Mouse (Mus musculus) liver, postnatal 0 days (tissue): ENCODE measurements around the gene Igdcc4. TPM values are rescaled to one million over a fixed set of nuclear protein-coding genes. Genes with fewer than 3 reads are reported as not detected.
A peak's percentile ranks its signal among the peaks of the same experiment; 100 is the strongest.

Source experiments
- ATAC-seq: fragments of 200-750 bp; cut with Nextera tagmentation; 2 replicates; pipeline ENCODE4 v1.8.0; 2017; ENCODE audit warnings: mild to moderate bottlenecking, moderate library complexity
- DNase-seq: peaks from one replicate; pipeline ENCODE4 v3.0.0-alpha.2; 2016
- H3K27ac ChIP-seq: fragments of 300-500 bp; sonication (generic); 2 replicates; pipeline ENCODE4 v1.5.1; 2014; ENCODE audit warnings: antibody characterized with exemption, moderate library complexity, mild to moderate bottlenecking, low read depth
- H3K27me3 ChIP-seq: fragments of 300-500 bp; sonication (generic); 2 replicates; pipeline ENCODE4 v1.6.1; 2014; ENCODE audit warnings: low read length, control low read depth, mixed read lengths; ENCODE audit not compliant: insufficient read depth
- H3K36me3 ChIP-seq: fragments of 300-500 bp; sonication (generic); replicated peaks from 2 replicates; pipeline ENCODE4 v1.6.1; 2014; ENCODE audit warnings: mild to moderate bottlenecking, control low read depth, low read length, moderate library complexity, mixed read lengths; ENCODE audit not compliant: insufficient read depth
- H3K4me1 ChIP-seq: fragments of 300-500 bp; sonication (generic); 2 replicates; pipeline ENCODE4 v1.6.1; 2014; ENCODE audit warnings: antibody characterized with exemption, mild to moderate bottlenecking, control low read depth; ENCODE audit not compliant: insufficient read depth
- H3K4me2 ChIP-seq: fragments of 300-500 bp; sonication (generic); 2 replicates; pipeline ENCODE4 v1.6.1; 2014; ENCODE audit warnings: low read depth, mild to moderate bottlenecking, low read length, moderate library complexity, mixed read lengths
- H3K4me3 ChIP-seq: fragments of 300-500 bp; sonication (generic); 2 replicates; pipeline ENCODE4 v1.5.1; 2014; ENCODE audit warnings: low read depth, low read length
- H3K9ac ChIP-seq: fragments of 300-500 bp; sonication (generic); replicated peaks from 2 replicates; pipeline ENCODE4 v1.6.1; 2014; ENCODE audit warnings: mild to moderate bottlenecking, moderate library complexity
- H3K9me3 ChIP-seq: fragments of 300-500 bp; sonication (generic); 2 replicates; pipeline ENCODE4 v1.6.1; 2016; ENCODE audit warnings: mild to moderate bottlenecking, control low read depth, low read length, mixed read lengths
- CTCF ChIP-seq: sonication (generic); IDR thresholded peaks from 2 replicates; pipeline ENCODE4 v1.5.1; 2016; ENCODE audit warnings: antibody characterized with exemption, low read depth
- EP300 ChIP-seq: IDR thresholded peaks from 2 replicates; pipeline ENCODE4 v1.6.1; 2016; ENCODE audit warnings: antibody characterized with exemption, low read depth, mild to moderate bottlenecking
- WGBS: fragments of 180-500 bp; shearing (Covaris S2); extraction: QIAGEN DNeasy Blood & Tissue Kit; methylation state at CpG from one replicate; pipeline ENCODE4 v1.1.7; 2014; ENCODE audit not compliant: insufficient replicate concordance; 5-methylcytosine and 5-hydroxymethylcytosine counted together
- polyA plus RNA-seq: library from polyadenylated mRNA; unstranded; fragments of >200 nt; fragmentation: Nextera tagmentation; extraction: Ambion mirVana; gene quantifications from 2 replicates; pipeline ENCODE4 v1.2.1, GENCODE M21; 2015

Igdcc4 gene
- polyA plus RNA-seq, 1 experiment from 2014 or later, result 6.0 TPM

DNA sequence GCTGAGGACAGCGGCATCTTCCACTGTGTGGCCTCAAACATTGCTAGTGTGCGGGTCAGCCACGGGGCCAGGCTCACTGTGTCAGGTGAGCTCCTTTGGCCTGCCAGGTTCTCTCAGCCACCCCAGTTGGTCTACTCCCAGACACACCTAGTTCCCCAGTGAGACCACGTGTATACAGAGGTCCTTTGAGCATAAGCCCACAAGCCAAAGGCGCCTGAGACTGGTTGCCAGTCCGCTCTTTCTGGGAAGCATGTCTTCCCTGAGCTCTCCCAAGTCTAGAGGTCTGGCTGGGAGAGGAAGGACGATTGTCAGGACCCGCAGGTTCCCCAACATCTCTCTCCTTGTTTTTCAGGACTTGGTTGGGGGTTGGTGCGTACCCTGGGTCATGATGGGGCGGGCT lies 76.6 kb downstream of the Igdcc4 start:
- Histone ChIP-seq H3K36me3 (no peaks in the 10 kb centered on the region), H3K9ac (no peak overlapping the region), H3K4me3 (no peak overlapping the region), H3K4me2 (no peak overlapping the region), H3K9me3 (no peaks in the 10 kb centered on the region), H3K27ac (no peak overlapping the region), H3K27me3 (peaks cover 24% of the 10 kb centered on the region), H3K4me1 (no peaks in the 10 kb centered on the region)
- TF ChIP-seq EP300 (no peak), CTCF (no peak)
- DNase-seq, result no peak
- no peak for ATAC-seq
- WGBS, result 58% methylated on average over 10 of the region's 10 CpGs

DNA sequence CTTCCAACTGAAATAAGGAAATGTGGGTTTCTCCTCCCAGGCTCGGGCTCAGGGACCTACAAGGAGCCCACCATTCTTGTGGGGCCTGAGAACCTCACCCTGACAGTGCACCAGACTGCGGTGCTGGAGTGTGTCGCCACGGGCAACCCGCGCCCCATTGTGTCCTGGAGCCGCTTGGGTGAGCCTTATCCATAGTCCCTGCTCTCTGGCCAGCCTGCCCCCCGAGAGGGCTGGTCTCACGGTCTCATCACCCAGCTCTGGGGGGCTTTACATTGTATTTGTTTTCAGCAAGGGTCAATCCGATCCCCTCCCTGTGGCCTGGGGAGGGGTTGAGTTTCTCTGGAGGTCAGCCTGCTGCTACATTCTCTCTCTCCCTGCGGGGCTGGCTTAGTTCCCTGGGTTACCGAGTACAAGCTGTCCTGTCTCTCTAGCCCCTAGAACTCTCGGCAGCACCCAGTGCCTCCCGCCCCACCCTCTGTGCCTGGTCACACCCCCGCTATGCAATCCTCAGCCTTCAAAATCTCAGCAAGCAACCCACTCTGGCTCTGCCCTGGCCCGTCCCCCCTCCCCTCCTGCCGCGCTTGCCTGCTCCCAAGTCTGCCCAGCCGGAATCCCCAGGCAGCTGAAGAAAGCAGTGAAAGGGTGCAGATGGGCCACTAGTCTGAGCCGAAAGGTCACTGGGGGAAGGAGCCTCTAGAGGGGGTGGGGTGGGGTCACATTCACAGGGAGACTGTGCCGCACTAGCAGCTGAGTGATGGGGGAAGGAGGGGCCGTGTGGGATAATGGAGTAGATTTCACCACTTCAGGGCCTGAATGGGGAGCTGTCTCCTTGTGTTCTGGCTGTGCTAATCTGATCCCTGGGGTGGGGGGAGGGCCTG lies 77.3 kb downstream of the Igdcc4 start:
- no peak for DNase-seq
- no peak overlapping the region for H3K27ac ChIP-seq
- WGBS, result 26% methylated on average over 22 of the region's 22 CpGs
- H3K4me2 ChIP-seq, result no peak overlapping the region
- H3K4me3 ChIP-seq, result no peak overlapping the region
- peaks cover 24% of the 10 kb centered on the region for H3K27me3 ChIP-seq
- H3K9me3 ChIP-seq, result no peaks in the 10 kb centered on the region
- no peaks in the 10 kb centered on the region for H3K4me1 ChIP-seq
- no peaks in the 10 kb centered on the region for H3K36me3 ChIP-seq
- no peak for ATAC-seq
- H3K9ac ChIP-seq, result no peak overlapping the region
- TF ChIP-seq EP300, result no peak
- no peak for TF ChIP-seq CTCF

DNA sequence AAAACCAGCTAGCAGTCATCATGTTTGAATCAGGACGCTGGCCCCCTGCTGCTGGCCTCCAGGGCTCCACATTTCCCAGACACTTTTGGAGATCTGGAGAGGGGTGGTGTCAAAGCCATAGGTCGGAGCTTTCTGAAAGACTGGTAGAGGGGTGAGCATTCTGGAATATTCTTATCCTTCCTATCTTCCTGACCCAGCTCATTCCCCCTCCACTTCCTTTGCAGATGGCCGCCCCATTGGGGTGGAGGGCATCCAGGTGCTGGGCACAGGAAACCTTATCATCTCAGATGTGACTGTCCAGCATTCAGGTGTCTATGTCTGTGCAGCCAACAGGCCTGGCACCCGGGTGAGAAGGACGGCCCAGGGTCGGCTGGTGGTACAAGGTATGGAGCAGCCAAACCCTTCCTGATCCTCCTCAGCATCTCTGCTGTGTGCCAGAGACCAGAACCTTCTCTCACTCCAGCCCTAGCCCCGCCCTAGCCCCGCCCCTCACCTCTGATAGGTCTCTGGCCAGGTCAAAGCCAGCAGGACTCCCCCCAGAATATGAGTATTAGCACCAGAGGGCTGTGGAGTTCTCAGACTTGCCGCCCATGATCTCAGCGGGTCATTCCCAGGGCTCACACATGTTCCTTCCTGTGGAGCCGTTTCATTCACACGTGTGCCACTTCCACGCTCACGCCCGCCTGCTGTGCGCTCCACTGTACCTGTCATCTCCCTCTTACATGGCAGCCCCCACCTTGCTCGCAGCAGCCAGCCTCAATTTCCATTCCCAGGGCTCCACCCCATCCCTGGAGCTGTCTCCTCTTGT lies 78.7 kb downstream of the Igdcc4 start:
- Histone ChIP-seq H3K4me1 (no peaks in the 10 kb centered on the region), H3K36me3 (no peaks in the 10 kb centered on the region), H3K9ac (no peak overlapping the region), H3K4me2 (no peak overlapping the region), H3K27me3 (peaks cover 24% of the 10 kb centered on the region), H3K4me3 (no peak overlapping the region), H3K9me3 (no peaks in the 10 kb centered on the region), H3K27ac (no peak overlapping the region)
- 29% methylated on average over 17 of the region's 17 CpGs for WGBS
- DNase-seq (peak; percentile 56), ATAC-seq (peak; percentile 25; the same call in 1 of the 2 replicates)
- TF ChIP-seq EP300, result no peak
- no peak for TF ChIP-seq CTCF

Other genes starting within 250 kb of the Igdcc4 start
- gene Slc24a1, start 149.9 kb upstream of the Igdcc4 start, polyA plus RNA-seq, result 0.02 and 0.04 TPM in 2 replicates
- 10.5 and 11.1 TPM in 2 replicates for gene Ints14, start 140.6 kb upstream of the Igdcc4 start, polyA plus RNA-seq
- 98.6 and 108 TPM in 2 replicates for gene Hacd3, start 79.8 kb upstream of the Igdcc4 start, polyA plus RNA-seq
- 9.2 and 10.6 TPM in 2 replicates for gene Dpp8, start 69.1 kb upstream of the Igdcc4 start, polyA plus RNA-seq
- not detected in 2 replicates for gene Igdcc3, start 39.7 kb downstream of the Igdcc4 start, polyA plus RNA-seq
- gene Parp16, start 93.9 kb downstream of the Igdcc4 start, polyA plus RNA-seq, result 11.7 and 12.0 TPM in 2 replicates
- 0.06 and 0.08 TPM in 2 replicates for gene Cilp, start 163.7 kb downstream of the Igdcc4 start, polyA plus RNA-seq
- 109 and 119 TPM in 2 replicates for gene Clpx, start 192.8 kb downstream of the Igdcc4 start, polyA plus RNA-seq
- gene Pdcd7, start 244.6 kb downstream of the Igdcc4 start, polyA plus RNA-seq, result 4.0 and 4.4 TPM in 2 replicates